Mouse (Mus musculus) erythroid progenitor cell, adult 5-6 weeks (primary cell): ENCODE measurements at regions not wholly inside any gene's neighbourhood (a gene's known extent, or its start where the extent isn't known, plus 50 kb on each side); places are given as distances from the start of the nearest gene placed in this dataset.

Experiments
- ATAC-seq: replicated peaks from 2 replicates; pipeline ENCODE4 v1.8.0; 2016; ENCODE audit warnings: moderate number of reproducible peaks, mild to moderate bottlenecking, moderate TSS enrichment, inconsistent platforms; ENCODE audit not compliant: poor library complexity, low FRiP score, severe bottlenecking

- no peak for ATAC-seq
Observed at GRCm38 (mm10) chr13:45211241-45211640, 132.7 kb downstream of the Gm9817 start.

GRCm38 (mm10) chr13:45213116-45213834 lies 134.8 kb downstream of the Gm9817 start:
- ATAC-seq = no peak

GRCm38 (mm10) chr13:45218251-45218650 lies 139.8 kb downstream of the Gm9817 start:
- ATAC-seq = no peak

GRCm38 (mm10) chr13:45219671-45220070 lies 141.2 kb downstream of the Gm9817 start:
- no peak for ATAC-seq

- ATAC-seq = no peak
Observed at GRCm38 (mm10) chr13:45230804-45231203, 152.3 kb downstream of the Gm9817 start.

- no peak for ATAC-seq
Observed at GRCm38 (mm10) chr13:45235236-45235635, 154.3 kb upstream of the Mylip start.

GRCm38 (mm10) chr13:45238258-45238657 lies 151.3 kb upstream of the Mylip start:
- no peak for ATAC-seq

DNA sequence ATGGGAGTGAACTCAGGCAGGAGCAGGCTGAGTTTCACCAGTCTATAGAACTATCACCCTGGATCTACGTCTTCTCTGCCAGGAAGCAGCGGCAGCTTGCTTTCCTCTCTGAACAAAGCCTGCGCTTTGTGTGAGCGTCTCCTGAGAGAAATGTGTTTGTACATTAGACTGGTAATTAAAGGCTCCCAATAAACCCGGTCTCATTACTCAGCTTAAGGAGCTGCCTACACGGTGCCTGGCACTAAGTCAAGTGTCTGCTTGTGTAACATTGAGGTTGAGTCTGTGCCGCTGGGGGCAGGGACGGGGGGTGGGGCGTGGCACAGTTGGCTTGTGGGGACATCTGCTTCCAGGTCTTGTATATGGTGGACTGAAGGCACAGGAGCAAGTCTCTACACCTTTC lies 150.4 kb upstream of the Mylip start:
- ATAC-seq = no peak

GRCm38 (mm10) chr13:45240009-45240653 lies 149.4 kb upstream of the Mylip start:
- no peak for ATAC-seq

DNA sequence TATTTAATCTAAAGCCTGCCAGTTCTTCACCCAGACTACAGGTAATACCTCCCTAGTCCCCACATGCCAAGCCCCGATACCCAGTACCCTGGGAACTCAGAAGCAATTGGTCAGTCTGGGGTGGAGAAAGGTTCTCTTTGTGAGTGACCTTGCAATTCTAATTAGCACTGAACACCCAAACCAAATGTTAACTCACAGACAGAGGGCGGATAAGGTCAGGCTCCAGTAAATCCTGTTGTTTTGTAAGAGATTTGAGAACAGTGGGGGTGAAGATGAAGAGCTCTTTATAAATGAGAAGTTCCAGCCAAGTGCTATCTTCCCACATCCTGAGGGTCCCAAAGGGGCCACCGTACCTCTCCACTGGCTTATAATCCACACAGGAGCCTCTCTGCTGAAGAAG lies 147.3 kb upstream of the Mylip start:
- no peak for ATAC-seq

GRCm38 (mm10) chr13:45242750-45243149 lies 146.8 kb upstream of the Mylip start:
- no peak for ATAC-seq

DNA sequence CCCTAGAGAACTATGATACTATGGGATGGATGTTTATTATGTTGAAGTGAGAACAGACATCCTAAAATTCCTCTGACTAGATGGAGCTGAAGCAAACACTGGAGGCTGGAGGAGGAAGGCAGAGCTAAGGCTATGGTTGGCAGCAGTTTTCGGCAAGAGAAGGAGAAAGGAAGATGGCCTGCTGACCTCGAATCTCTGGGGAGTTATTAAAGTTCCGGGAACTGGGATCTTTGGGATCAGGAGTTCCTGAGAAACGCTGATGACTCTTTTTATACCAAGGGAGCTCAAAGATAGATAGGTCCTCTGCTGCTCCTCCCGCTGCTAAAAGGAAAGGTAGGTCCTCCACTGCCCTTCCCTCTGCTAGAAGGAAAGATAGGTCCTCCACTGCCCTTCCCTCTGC lies 143.9 kb upstream of the Mylip start:
- no peak for ATAC-seq

- ATAC-seq = no peak
Observed at GRCm38 (mm10) chr13:45246341-45246740, 143.2 kb upstream of the Mylip start.

GRCm38 (mm10) chr13:45250028-45250427 lies 139.5 kb upstream of the Mylip start:
- no peak for ATAC-seq

- ATAC-seq = no peak
Observed at GRCm38 (mm10) chr13:45251068-45251467, 138.5 kb upstream of the Mylip start.

- ATAC-seq = no peak
Observed at GRCm38 (mm10) chr13:45252126-45252525, 137.4 kb upstream of the Mylip start.

DNA sequence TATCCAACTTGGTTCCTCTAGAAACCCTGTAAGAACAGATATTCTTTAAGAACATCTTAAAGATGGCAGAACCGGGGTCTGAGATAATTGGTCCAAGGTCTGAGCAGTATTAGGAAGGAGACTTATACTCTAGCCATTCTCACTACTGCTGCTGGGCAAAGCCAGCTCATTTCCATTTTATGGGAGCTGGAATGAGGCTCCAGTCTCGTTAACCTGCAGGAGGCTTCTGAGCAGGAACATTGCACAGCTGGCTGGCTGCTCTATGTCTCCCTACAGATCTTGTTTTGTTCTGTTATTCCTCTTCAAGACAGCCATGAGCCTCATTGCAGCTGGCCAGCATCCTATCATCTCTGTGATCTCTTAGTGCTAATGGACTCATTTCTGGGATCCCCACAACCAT lies 136.3 kb upstream of the Mylip start:
- ATAC-seq = no peak

- no peak for ATAC-seq
Observed at GRCm38 (mm10) chr13:45255277-45255676, 134.3 kb upstream of the Mylip start.

DNA sequence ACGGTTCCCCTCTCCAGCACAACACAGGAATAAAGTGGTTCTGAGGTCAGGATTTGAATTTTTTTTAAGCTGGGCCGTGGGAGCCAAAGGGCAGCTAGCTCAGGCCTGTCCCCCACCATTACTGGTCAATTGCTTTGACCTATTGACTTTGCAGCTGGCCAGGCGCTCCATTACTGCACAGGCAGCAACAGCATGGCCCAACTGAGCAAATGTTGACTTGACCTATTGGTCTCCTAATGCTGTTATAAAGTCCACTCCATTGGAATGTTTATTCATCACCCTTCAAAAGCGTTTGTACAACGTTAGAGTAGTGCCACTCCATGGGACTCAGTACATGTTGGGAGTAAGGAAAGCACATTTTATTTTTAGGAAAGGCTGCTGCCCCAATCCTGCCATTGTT lies 127.5 kb upstream of the Mylip start:
- no peak for ATAC-seq

- no peak for ATAC-seq
Observed at GRCm38 (mm10) chr13:45266287-45267064, 123.1 kb upstream of the Mylip start.

DNA sequence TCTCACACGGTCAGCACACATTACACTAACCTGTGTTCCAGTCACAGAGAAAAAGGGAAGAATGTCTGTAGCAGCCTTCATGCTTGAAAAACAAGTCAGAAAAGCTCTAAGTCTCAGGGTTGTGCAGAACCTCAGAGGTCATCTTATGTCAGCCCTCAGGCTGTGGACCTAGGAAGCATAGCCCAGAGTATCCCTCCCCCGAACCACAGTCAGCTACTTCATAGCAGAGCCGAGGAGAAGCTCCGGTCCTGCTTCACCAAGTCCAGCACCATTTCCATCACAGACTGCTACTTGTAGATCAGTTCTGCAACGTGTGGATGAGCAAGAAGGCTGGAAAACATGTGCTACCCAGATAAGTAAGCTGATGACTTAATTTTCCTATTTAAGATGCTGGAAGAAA lies 122.1 kb upstream of the Mylip start:
- ATAC-seq = no peak
